In the genomic region with DNA sequence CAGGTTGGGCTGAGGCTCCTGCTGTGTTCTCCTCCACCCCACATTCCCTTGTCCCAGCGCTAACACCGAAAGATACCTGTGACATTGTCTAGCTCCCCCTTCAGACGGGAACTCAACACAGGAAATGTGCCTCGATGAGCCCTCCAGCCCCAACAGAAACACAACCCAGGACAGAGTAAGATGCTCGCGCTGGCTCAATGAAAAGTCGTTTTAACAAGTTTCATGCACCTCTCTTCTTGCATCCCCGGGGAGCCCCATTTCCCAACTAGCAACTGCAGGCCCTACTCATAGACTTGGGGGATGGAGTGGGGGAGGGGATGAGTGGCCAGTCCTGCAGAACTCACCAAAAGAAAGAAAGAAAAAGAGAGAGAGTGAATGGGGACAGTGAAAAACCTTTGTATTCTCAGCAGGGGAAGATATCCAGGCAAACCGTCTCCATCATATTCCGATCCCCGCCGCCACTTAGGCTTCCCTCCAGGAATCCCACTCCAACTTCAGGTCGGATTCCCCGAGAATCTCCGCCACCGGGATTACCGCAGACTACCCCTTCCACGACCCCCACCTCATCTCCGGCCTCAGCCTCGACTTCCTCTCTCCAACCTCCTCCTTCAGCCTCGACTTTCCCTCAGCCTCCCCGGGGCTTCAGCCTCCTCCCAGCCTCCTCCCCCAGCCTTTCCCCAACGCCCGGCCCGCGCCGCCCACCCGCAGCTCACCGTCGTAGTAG, we compare ENCODE assay signal across 8 mouse cellular contexts. TPM values are rescaled to one million over a fixed set of nuclear protein-coding genes. Genes with fewer than 3 reads are reported as not detected.
DNase-seq lines count a peak whose midpoint lies in the region; ATAC-seq lines count a peak whose summit lies in the region.

No protein-coding gene starts in this region.

- peak; percentile 10 for DNase-seq in urinary bladder, postnatal 25 days (ENCODE audit: low spot score)
- no peak for DNase-seq in urinary bladder, postnatal 10 days (ENCODE audit: low spot score)
- DNase-seq in cerebellum, adult 11 months = peak; percentile 20
- peak; percentile 42 for DNase-seq in midbrain, embryonic 10.5 days (ENCODE audit: low spot score)
- DNase-seq in testis, postnatal 10 days (ENCODE audit: low spot score) = peak; percentile 48
- DNase-seq in frontal cortex, postnatal 14 days (ENCODE audit: low spot score in 2 of 2) = no peak

- no peaks in the 10 kb centered on the region for H3K27me3 ChIP-seq in forebrain, embryonic 15.5 days
- H3K27me3 ChIP-seq in kidney, embryonic 15.5 days = no peaks in the 10 kb centered on the region
- H3K27me3 ChIP-seq in midbrain, embryonic 10.5 days (ENCODE audit: low read depth, poor library complexity, severe bottlenecking) = no peaks in the 10 kb centered on the region

- under 1% methylated on average over 30 of the region's 30 CpGs for WGBS in forebrain, embryonic 15.5 days
- WGBS in kidney, embryonic 15.5 days = under 1% methylated on average over 30 of the region's 30 CpGs
- WGBS in midbrain, embryonic 10.5 days = under 1% methylated on average over 30 of the region's 30 CpGs

- H3K9me3 ChIP-seq in forebrain, embryonic 15.5 days = no peaks in the 10 kb centered on the region
- no peaks in the 10 kb centered on the region for H3K9me3 ChIP-seq in kidney, embryonic 15.5 days (replicated peaks)
- H3K9me3 ChIP-seq in midbrain, embryonic 10.5 days (replicated peaks) = no peaks in the 10 kb centered on the region

- peak overlapping the region; percentile 83 for H3K4me3 ChIP-seq in forebrain, embryonic 15.5 days
- H3K4me3 ChIP-seq in kidney, embryonic 15.5 days (replicated peaks) = peak overlapping the region; percentile 90
- H3K4me3 ChIP-seq in midbrain, embryonic 10.5 days = peak overlapping the region; percentile 70

- ATAC-seq in forebrain, embryonic 15.5 days (replicated peaks) = peak; percentile 18; the same call in 1 of the 2 replicates
- ATAC-seq in kidney, embryonic 15.5 days (replicated peaks; ENCODE audit: low FRiP score) = no peak; the same call in 1 of the 2 replicates

- peak overlapping the region; percentile 64 for H3K4me2 ChIP-seq in forebrain, embryonic 15.5 days (replicated peaks)
- H3K4me2 ChIP-seq in kidney, embryonic 15.5 days = peak overlapping the region; percentile 68

- peak overlapping the region; percentile 77 for H3K27ac ChIP-seq in forebrain, embryonic 15.5 days (replicated peaks)
- H3K27ac ChIP-seq in kidney, embryonic 15.5 days = peak overlapping the region; percentile 86
- peak overlapping the region; percentile 93 for H3K27ac ChIP-seq in midbrain, embryonic 10.5 days (replicated peaks)

- H3K4me1 ChIP-seq in forebrain, embryonic 15.5 days = peaks cover 15% of the 10 kb centered on the region
- H3K4me1 ChIP-seq in kidney, embryonic 15.5 days = peaks cover 19% of the 10 kb centered on the region
- H3K4me1 ChIP-seq in midbrain, embryonic 10.5 days = peaks cover 28% of the 10 kb centered on the region

- peak overlapping the region; percentile 87 for H3K9ac ChIP-seq in forebrain, embryonic 15.5 days (replicated peaks)
- peak overlapping the region; percentile 85 for H3K9ac ChIP-seq in kidney, embryonic 15.5 days

- 0 out of 2 replicates have a peak, but pooled peaks cover 3% of the 10 kb centered on the region for H3K36me3 ChIP-seq in forebrain, embryonic 15.5 days
- peaks cover 32% of the 10 kb centered on the region for H3K36me3 ChIP-seq in kidney, embryonic 15.5 days
- peaks cover 40% of the 10 kb centered on the region for H3K36me3 ChIP-seq in midbrain, embryonic 10.5 days

RNA-seq across cellular contexts. Expression of gene Hdac1, which starts 0.5 kb away (rescaled TPM):
- polyA plus RNA-seq in forebrain, embryonic 15.5 days (2015; fragmentation: Nextera tagmentation; extraction: Ambion mirVana) = 119 and 130 TPM in 2 replicates
- 264 and 274 TPM in 2 replicates for polyA plus RNA-seq in kidney, embryonic 15.5 days (2015; fragmentation: Nextera tagmentation; extraction: Ambion mirVana)
- 276 and 278 TPM in 2 replicates for polyA plus RNA-seq in midbrain, embryonic 10.5 days (2016; fragmentation: Nextera tagmentation; extraction: Ambion mirVana)

RNA-seq across cellular contexts. Expression of gene Marcksl1, which starts 28.6 kb away (rescaled TPM):
- 2,102 and 2,181 TPM in 2 replicates for polyA plus RNA-seq in forebrain, embryonic 15.5 days (2015; fragmentation: Nextera tagmentation; extraction: Ambion mirVana)
- 881 and 886 TPM in 2 replicates for polyA plus RNA-seq in kidney, embryonic 15.5 days (2015; fragmentation: Nextera tagmentation; extraction: Ambion mirVana)
- 1,603 and 1,647 TPM in 2 replicates for polyA plus RNA-seq in midbrain, embryonic 10.5 days (2016; fragmentation: Nextera tagmentation; extraction: Ambion mirVana)

RNA-seq across cellular contexts. Expression of gene Lck, which starts 31.4 kb away (rescaled TPM):
- polyA plus RNA-seq in forebrain, embryonic 15.5 days (2015; fragmentation: Nextera tagmentation; extraction: Ambion mirVana) = 7.6 and 9.2 TPM in 2 replicates
- polyA plus RNA-seq in kidney, embryonic 15.5 days (2015; fragmentation: Nextera tagmentation; extraction: Ambion mirVana) = 11.3 and 11.4 TPM in 2 replicates
- 4.7 and 7.2 TPM in 2 replicates for polyA plus RNA-seq in midbrain, embryonic 10.5 days (2016; fragmentation: Nextera tagmentation; extraction: Ambion mirVana)

RNA-seq across cellular contexts. Expression of gene Fam167b, which starts 36.3 kb away (rescaled TPM):
- 0.25 and 0.41 TPM in 2 replicates for polyA plus RNA-seq in forebrain, embryonic 15.5 days (2015; fragmentation: Nextera tagmentation; extraction: Ambion mirVana)
- 27.8 and 29.1 TPM in 2 replicates for polyA plus RNA-seq in kidney, embryonic 15.5 days (2015; fragmentation: Nextera tagmentation; extraction: Ambion mirVana)
- 0.50 and 1.5 TPM in 2 replicates for polyA plus RNA-seq in midbrain, embryonic 10.5 days (2016; fragmentation: Nextera tagmentation; extraction: Ambion mirVana)

RNA-seq across cellular contexts. Expression of gene Fam229a, which starts 51.0 kb away (rescaled TPM):
- 0.61 TPM in 1 of 2 replicates, not detected in the other for polyA plus RNA-seq in forebrain, embryonic 15.5 days (2015; fragmentation: Nextera tagmentation; extraction: Ambion mirVana)
- not detected in 2 replicates for polyA plus RNA-seq in kidney, embryonic 15.5 days (2015; fragmentation: Nextera tagmentation; extraction: Ambion mirVana)
- polyA plus RNA-seq in midbrain, embryonic 10.5 days (2016; fragmentation: Nextera tagmentation; extraction: Ambion mirVana) = not detected in 2 replicates

Comparison
In these comparisons a context has a peak if more than half of its experiments do, and no peak if none do; other contexts are left out.
1. DNase-seq: peak in urinary bladder, postnatal 25 days (single experiment), cerebellum, adult 11 months (single experiment), midbrain, embryonic 10.5 days (single experiment) and testis, postnatal 10 days (single experiment); none in urinary bladder, postnatal 10 days (single experiment) and frontal cortex, postnatal 14 days (0 of 2).
2. Peak in every context shown above with its lines, with median percentiles within 50 percentile points of each other: H3K27ac ChIP-seq and H3K4me3 ChIP-seq.